Mouse (Mus musculus) erythroblast, embryonic 14.5 days (primary cell): ENCODE data around the gene Zfp637. TPM values are rescaled to one million over a fixed set of nuclear protein-coding genes. Genes with fewer than 3 reads are reported as not detected.

Experiments used
- H3K27me3 ChIP-seq: 2 replicates; pipeline ENCODE4 v1.6.1; 2012; ENCODE audit warnings: inconsistent platforms; ENCODE audit not compliant: control insufficient read depth
- H3K36me3 ChIP-seq: 2 replicates; pipeline ENCODE4 v1.6.1; 2012; ENCODE audit warnings: mild to moderate bottlenecking, inconsistent platforms; ENCODE audit not compliant: control insufficient read depth
- H3K4me1 ChIP-seq: 2 replicates; pipeline ENCODE4 v1.6.1; 2012; ENCODE audit warnings: inconsistent platforms; ENCODE audit not compliant: control insufficient read depth
- H3K4me3 ChIP-seq: replicated peaks from 2 replicates; pipeline ENCODE3; 2012; ENCODE audit warnings: moderate library complexity, mild to moderate bottlenecking, inconsistent platforms
- H3K9me3 ChIP-seq: 2 replicates; pipeline ENCODE4 v1.6.1; 2012; ENCODE audit warnings: low read length, inconsistent platforms, mixed read lengths; ENCODE audit not compliant: control insufficient read depth
- GATA1 ChIP-seq: IDR thresholded peaks from 2 replicates; pipeline ENCODE4 v1.6.1; 2012; ENCODE audit warnings: low read length, inconsistent platforms, mixed read lengths
- TAL1 ChIP-seq: IDR thresholded peaks from 3 replicates; pipeline ENCODE4 v1.6.1; 2012; ENCODE audit warnings: low read length, inconsistent platforms, mixed read lengths
- polyA plus RNA-seq: library from polyadenylated mRNA; stranded (reverse); fragments of >175 nt; gene quantifications from 2 replicates; pipeline ENCODE4 v1.2.3, GENCODE M21; 2012

The Zfp637 gene
- polyA plus RNA-seq, 1 experiment: 1.4 TPM

- H3K9me3 ChIP-seq: no peaks in the 10 kb centered on the region
- no peaks in the 10 kb centered on the region for H3K27me3 ChIP-seq
- TF ChIP-seq GATA1 (no peak), TAL1 (no peak)
- no peak overlapping the region for H3K4me3 ChIP-seq
- peaks cover 4% of the 10 kb centered on the region for H3K36me3 ChIP-seq
- peaks cover 59% of the 10 kb centered on the region for H3K4me1 ChIP-seq
Measured at GRCm38 (mm10) chr6:117891369-117892160, 50.6 kb downstream of the Zfp637 start.

GRCm38 (mm10) chr6:117892386-117892785, 51.4 kb downstream of the Zfp637 start:
- H3K4me1 ChIP-seq: peaks cover 54% of the 10 kb centered on the region
- peaks cover 4% of the 10 kb centered on the region for H3K36me3 ChIP-seq
- TF ChIP-seq TAL1: no peak
- no peak for TF ChIP-seq GATA1
- H3K4me3 ChIP-seq: no peak overlapping the region
- no peaks in the 10 kb centered on the region for H3K27me3 ChIP-seq
- H3K9me3 ChIP-seq: no peaks in the 10 kb centered on the region

- Histone ChIP-seq H3K4me3 (no peak overlapping the region), H3K27me3 (no peaks in the 10 kb centered on the region), H3K4me1 (peaks cover 44% of the 10 kb centered on the region), H3K36me3 (peaks cover 2% of the 10 kb centered on the region), H3K9me3 (no peaks in the 10 kb centered on the region)
- TF ChIP-seq TAL1 (no peak), GATA1 (no peak)
Measured at GRCm38 (mm10) chr6:117893435-117893834, 52.5 kb downstream of the Zfp637 start.

Other genes starting within 250 kb of the Zfp637 start
- gene Zfp239, start 20.9 kb downstream of the Zfp637 start, polyA plus RNA-seq: 0.03 and 0.04 TPM in 2 replicates
- gene Hnrnpf, start 59.1 kb downstream of the Zfp637 start, polyA plus RNA-seq: 13.1 and 14.1 TPM in 2 replicates
- not detected in 2 replicates for gene Fxyd4, start 96.5 kb downstream of the Zfp637 start, polyA plus RNA-seq
- not detected in 2 replicates for gene Rasgef1a, start 170.3 kb downstream of the Zfp637 start, polyA plus RNA-seq